Mouse (Mus musculus) G1E (cell line): ENCODE measurements around the gene Pmel. TPM values are rescaled to one million over a fixed set of nuclear protein-coding genes. Genes with fewer than 3 reads are reported as not detected.

ENCODE experiments used
- ATAC-seq: 2 replicates; pipeline ENCODE4 v1.8.0; 2016; ENCODE audit warnings: mild to moderate bottlenecking; ENCODE audit not compliant: insufficient number of reproducible peaks, poor library complexity, low FRiP score, severe bottlenecking; ENCODE audit errors: extremely low read depth
- DNase-seq: peaks from one replicate; pipeline ENCODE4 v3.0.0; 2012; ENCODE audit warnings: low spot score
- H3K27me3 ChIP-seq: 2 replicates; pipeline ENCODE4 v1.6.1; 2012; ENCODE audit warnings: mild to moderate bottlenecking, low read length, inconsistent platforms; ENCODE audit not compliant: insufficient read depth
- H3K36me3 ChIP-seq: replicated peaks from 2 replicates; pipeline ENCODE3; 2012; ENCODE audit warnings: mild to moderate bottlenecking, inconsistent platforms
- H3K4me1 ChIP-seq: 2 replicates; pipeline ENCODE4 v1.6.1; 2012; ENCODE audit warnings: low read depth, low read length, inconsistent platforms, mixed read lengths; ENCODE audit not compliant: insufficient read depth
- H3K4me3 ChIP-seq: 2 replicates; pipeline ENCODE4 v1.5.1; 2012; ENCODE audit warnings: low read depth, mild to moderate bottlenecking, inconsistent platforms, low read length, moderate library complexity, mixed read lengths
- H3K9me3 ChIP-seq: replicated peaks from 2 replicates; pipeline ENCODE4 v1.6.1; 2012; ENCODE audit warnings: inconsistent platforms
- CTCF ChIP-seq: IDR thresholded peaks from 2 replicates; pipeline ENCODE4 v1.5.1; 2012; ENCODE audit warnings: low read depth, low read length, inconsistent platforms, mixed read lengths
- GATA1 ChIP-seq: IDR thresholded peaks from 2 replicates; pipeline ENCODE4 v1.6.1; 2012; ENCODE audit warnings: borderline replicate concordance, low read length, inconsistent platforms, mixed read lengths
- GATA2 ChIP-seq: IDR thresholded peaks from 2 replicates; pipeline ENCODE4 v1.6.1; 2012; ENCODE audit warnings: low read depth, low read length, inconsistent platforms, borderline replicate concordance
- POLR2AphosphoS5 ChIP-seq: IDR thresholded peaks from 2 replicates; pipeline ENCODE4 v1.6.1; 2012; ENCODE audit warnings: low read depth, low read length, inconsistent platforms; ENCODE audit not compliant: insufficient replicate concordance
- TAL1 ChIP-seq: conservative IDR thresholded peaks from 2 replicates; pipeline ENCODE4 v1.6.1; 2012; ENCODE audit warnings: low read depth, low read length, inconsistent platforms, mixed read lengths
- polyA plus RNA-seq: library from polyadenylated mRNA; stranded (reverse); fragments of >175 nt; gene quantifications from 2 replicates; pipeline ENCODE4 v1.2.3, GENCODE M21; 2012
- total RNA-seq, 2 experiments: library from RNA; stranded (forward) in 1 of 2; stranded (reverse) in 1 of 2; fragments of 200-1000 nt in 1 of 2; fragments of >200 nt in 1 of 2; fragmentation: Nextera tagmentation in 1 of 2; gene quantifications; 2 replicates each; pipeline ENCODE4 v1.2.3; 2014 to 2017

Gene Pmel
- total and polyA plus RNA-seq, 3 experiments: 0.05 to 2.4 (median 0.76) TPM

- Histone ChIP-seq H3K9me3 (no peaks in the 10 kb centered on the region), H3K27me3 (peaks cover 14% of the 10 kb centered on the region), H3K4me3 (no peak overlapping the region), H3K36me3 (no peaks in the 10 kb centered on the region), H3K4me1 (peaks cover 47% of the 10 kb centered on the region)
- TF ChIP-seq TAL1: no peak
- TF ChIP-seq CTCF: no peak
- no peak for TF ChIP-seq GATA1
- no peak for TF ChIP-seq GATA2
- TF ChIP-seq POLR2AphosphoS5: no peak
- DNase-seq: no peak
- ATAC-seq: no peak
These were observed 39.2 kb upstream of the Pmel start for GRCm38 (mm10) chr10:128664808-128665207.

GRCm38 (mm10) chr10:128665307-128665706, 38.7 kb upstream of the Pmel start:
- ATAC-seq (no peak), DNase-seq (no peak)
- Histone ChIP-seq H3K36me3 (peaks cover 2% of the 10 kb centered on the region), H3K4me1 (peaks cover 47% of the 10 kb centered on the region), H3K9me3 (no peaks in the 10 kb centered on the region), H3K4me3 (no peak overlapping the region), H3K27me3 (peaks cover 14% of the 10 kb centered on the region)
- no peak for TF ChIP-seq TAL1
- no peak for TF ChIP-seq GATA2
- TF ChIP-seq CTCF: no peak
- no peak for TF ChIP-seq GATA1
- TF ChIP-seq POLR2AphosphoS5: no peak

- TF ChIP-seq POLR2AphosphoS5 (no peak), TAL1 (no peak), CTCF (no peak), GATA2 (no peak), GATA1 (no peak)
- DNase-seq (no peak), ATAC-seq (no peak)
- H3K4me1 ChIP-seq: peaks cover 44% of the 10 kb centered on the region
- H3K9me3 ChIP-seq: no peaks in the 10 kb centered on the region
- H3K27me3 ChIP-seq: peaks cover 10% of the 10 kb centered on the region
- no peak overlapping the region for H3K4me3 ChIP-seq
- peaks cover 7% of the 10 kb centered on the region for H3K36me3 ChIP-seq
These were observed 38.2 kb upstream of the Pmel start for GRCm38 (mm10) chr10:128665806-128666205.

GRCm38 (mm10) chr10:128668790-128669672, 35.0 kb upstream of the Pmel start:
- TF ChIP-seq CTCF (no peak), POLR2AphosphoS5 (no peak)
- DNase-seq (no peak), ATAC-seq (no peak)
- Histone ChIP-seq H3K27me3 (peaks cover 10% of the 10 kb centered on the region), H3K9me3 (no peaks in the 10 kb centered on the region), H3K36me3 (peaks cover 21% of the 10 kb centered on the region), H3K4me3 (peak overlapping the region; percentile 69), H3K4me1 (peaks cover 34% of the 10 kb centered on the region)

- H3K27me3 ChIP-seq: peaks cover 10% of the 10 kb centered on the region
- no peak for DNase-seq
- TF ChIP-seq CTCF (no peak), GATA1 (no peak), TAL1 (no peak), GATA2 (no peak), POLR2AphosphoS5 (no peak)
- no peak overlapping the region for H3K4me3 ChIP-seq
- peaks cover 26% of the 10 kb centered on the region for H3K4me1 ChIP-seq
- no peaks in the 10 kb centered on the region for H3K9me3 ChIP-seq
- no peak for ATAC-seq
- H3K36me3 ChIP-seq: peaks cover 21% of the 10 kb centered on the region
These were observed 32.8 kb upstream of the Pmel start for GRCm38 (mm10) chr10:128671148-128671547.

- DNase-seq (peak; percentile 75), ATAC-seq (peak; percentile 86)
- H3K36me3 ChIP-seq: peaks cover 21% of the 10 kb centered on the region
- no peak for TF ChIP-seq POLR2AphosphoS5
- no peak for TF ChIP-seq GATA2
- TF ChIP-seq TAL1: no peak
- TF ChIP-seq CTCF: no peak
- no peak for TF ChIP-seq GATA1
- no peaks in the 10 kb centered on the region for H3K9me3 ChIP-seq
- H3K27me3 ChIP-seq: peaks cover under 1% of the 10 kb centered on the region; the same call in 1 of the 2 replicates
- H3K4me1 ChIP-seq: peaks cover 19% of the 10 kb centered on the region
- peak within 1 kb of the TSS; percentile 74 for H3K4me3 ChIP-seq
These were observed 30.1 kb upstream of the Pmel start, which contains the start of gene Suox for GRCm38 (mm10) chr10:128673763-128674468. Suox (minus strand) TSS chr10:128674073.
